Mouse (Mus musculus) common myeloid progenitor, adult 5-6 weeks (primary cell): ENCODE measurements around the gene Uhrf1bp1l. TPM values are rescaled to one million over a fixed set of nuclear protein-coding genes. Genes with fewer than 3 reads are reported as not detected.
"Not testable (repeated sequence)": the region's sequence is repeated elsewhere in the genome, so short reads cannot be mapped to it uniquely, and the experiment has no call there.

ENCODE experiments used
- ATAC-seq: replicated peaks from 2 replicates; pipeline ENCODE4 v1.8.0; 2016; ENCODE audit warnings: low read depth, mild to moderate bottlenecking, moderate TSS enrichment, inconsistent platforms; ENCODE audit not compliant: poor library complexity, severe bottlenecking
- total RNA-seq: library from RNA; stranded (forward); fragments of 200-1000, 187-1606 nt; gene quantifications from 2 replicates; pipeline ENCODE4 v1.2.3, GENCODE M21; 2017

The Uhrf1bp1l gene
- total RNA-seq, result 33.6 and 45.0 TPM in 2 replicates

- ATAC-seq, result peak; percentile 69
These were observed at the start of gene Uhrf1bp1l for GRCm38 (mm10) chr10:89744871-89745665. TSS of gene Uhrf1bp1l (plus strand) at chr10:89744991.

- ATAC-seq, result peak; percentile 97
These were observed 49.4 kb upstream of the Uhrf1bp1l start for GRCm38 (mm10) chr10:89695194-89695911.

GRCm38 (mm10) chr10:89696270-89696669, 48.5 kb upstream of the Uhrf1bp1l start:
- ATAC-seq, result not testable (repeated sequence)

GRCm38 (mm10) chr10:89697956-89698355, 46.8 kb upstream of the Uhrf1bp1l start:
- no peak for ATAC-seq

GRCm38 (mm10) chr10:89703042-89703441, 41.7 kb upstream of the Uhrf1bp1l start:
- ATAC-seq, result peak; percentile 63

GRCm38 (mm10) chr10:89707397-89707796, 37.4 kb upstream of the Uhrf1bp1l start:
- ATAC-seq, result no peak

GRCm38 (mm10) chr10:89708720-89709119, 36.1 kb upstream of the Uhrf1bp1l start:
- ATAC-seq, result peak; percentile 89

GRCm38 (mm10) chr10:89714910-89715309, 29.9 kb upstream of the Uhrf1bp1l start:
- no peak for ATAC-seq

GRCm38 (mm10) chr10:89720252-89720651, 24.5 kb upstream of the Uhrf1bp1l start:
- no peak for ATAC-seq

- ATAC-seq, result no peak
These were observed 24.0 kb upstream of the Uhrf1bp1l start for GRCm38 (mm10) chr10:89720796-89721195.

GRCm38 (mm10) chr10:89722247-89723195, 22.3 kb upstream of the Uhrf1bp1l start:
- ATAC-seq, result no peak

GRCm38 (mm10) chr10:89730386-89730785, 14.4 kb upstream of the Uhrf1bp1l start:
- no peak for ATAC-seq

GRCm38 (mm10) chr10:89731341-89731740, 13.4 kb upstream of the Uhrf1bp1l start:
- ATAC-seq, result peak; percentile 23; the same call in 1 of the 2 replicates

- ATAC-seq, result peak; percentile 99
These were observed 12.6 kb upstream of the Uhrf1bp1l start, which contains the start of gene Actr6 for GRCm38 (mm10) chr10:89732001-89732794. TSS of gene Actr6 (minus strand) at chr10:89732295.

- ATAC-seq, result no peak
These were observed 7.7 kb upstream of the Uhrf1bp1l start for GRCm38 (mm10) chr10:89737092-89737491.

- peak; percentile 52 for ATAC-seq
These were observed 6.9 kb upstream of the Uhrf1bp1l start for GRCm38 (mm10) chr10:89737887-89738286.

- no peak for ATAC-seq
These were observed 6.4 kb upstream of the Uhrf1bp1l start for GRCm38 (mm10) chr10:89738395-89738794.

- ATAC-seq, result no peak
These were observed 5.1 kb upstream of the Uhrf1bp1l start for GRCm38 (mm10) chr10:89739703-89740102.

GRCm38 (mm10) chr10:89740995-89741394, 3.8 kb upstream of the Uhrf1bp1l start:
- ATAC-seq, result peak; percentile 64
